Mouse (Mus musculus): ENCODE data around the gene Csnk1e. TPM values are rescaled to one million over a fixed set of nuclear protein-coding genes. Genes with fewer than 3 reads are reported as not detected.

Gene Csnk1e
- polyA plus RNA-seq (2015; fragmentation: Nextera tagmentation; extraction: Ambion mirVana), result 234 and 240 TPM in 2 replicates

GRCm38 (mm10) chr15:79455106-79455810 lies at the start of gene Csnk1e:
Gene Csnk1e (minus strand): TSS chr15:79455566.
- Histone ChIP-seq H3K36me3 (ENCODE audit: control insufficient read depth, insufficient read depth) (no peaks in the 10 kb centered on the region), H3K9ac (replicated peaks; ENCODE audit: low read depth, low read length) (peak within 1 kb of the TSS; percentile 46; the same call in 1 of the 2 replicates), H3K4me3 (replicated peaks; ENCODE audit: low read length) (peak within 1 kb of the TSS; percentile 40), H3K4me2 (ENCODE audit: low read length) (peak within 1 kb of the TSS; percentile 67), H3K27me3 (replicated peaks; ENCODE audit: control insufficient read depth, insufficient read depth, low read length) (no peaks in the 10 kb centered on the region), H3K4me1 (replicated peaks; ENCODE audit: control insufficient read depth, insufficient read depth, low read length) (peaks cover 7% of the 10 kb centered on the region), H3K9me3 (ENCODE audit: control insufficient read depth, low read length) (no peaks in the 10 kb centered on the region), H3K27ac (ENCODE audit: low read length) (no peak within 1 kb of the TSS)
- WGBS, result 2% methylated on average over 24 of the region's 24 CpGs
- ATAC-seq, result peak; percentile 66

DNA sequence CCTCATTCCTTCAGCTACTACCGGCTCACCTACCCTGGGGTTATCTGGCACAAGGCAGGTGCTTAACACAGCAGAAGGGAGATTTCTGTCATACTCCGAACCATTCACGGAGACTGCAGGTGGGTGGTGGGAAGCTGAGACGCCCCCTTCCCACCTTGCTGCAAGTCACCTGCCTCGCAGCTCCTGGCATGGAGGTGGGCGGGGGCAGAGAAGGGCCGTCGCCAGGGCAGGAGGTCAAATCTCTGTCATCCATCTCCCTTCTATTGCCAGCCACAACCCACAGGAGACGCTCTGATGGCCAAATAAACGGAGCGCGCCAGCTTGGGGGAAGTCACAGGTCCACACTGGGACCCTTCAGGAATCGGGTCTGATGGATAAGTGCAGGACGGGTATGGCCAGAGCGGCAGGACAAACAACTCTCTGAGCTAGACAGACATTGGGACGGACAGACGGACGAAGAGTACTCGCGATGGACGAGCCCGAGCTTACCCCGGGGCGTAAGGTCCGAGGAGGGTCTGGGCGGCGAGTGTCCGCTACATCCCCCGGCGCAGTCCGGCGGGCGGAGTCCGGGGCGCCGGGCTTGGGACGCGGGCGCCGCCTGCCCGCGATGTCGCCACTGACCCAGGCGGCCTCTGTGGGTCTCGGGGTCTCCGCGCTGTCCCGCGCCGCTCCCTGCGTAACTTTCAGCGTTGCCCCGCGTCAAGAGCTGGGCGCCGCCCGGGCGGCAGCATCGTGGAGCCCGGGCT lies 49.5 kb upstream of the Csnk1e start, which contains the start of gene Kcnj4:
Kcnj4 (minus strand) TSS at position 535 of the 746 bp plus-strand sequence.
- H3K27me3 ChIP-seq (replicated peaks; ENCODE audit: control insufficient read depth, insufficient read depth, low read length), result peaks cover 39% of the 10 kb centered on the region
- H3K4me1 ChIP-seq (replicated peaks; ENCODE audit: control insufficient read depth, insufficient read depth, low read length), result peaks cover 25% of the 10 kb centered on the region
- peak within 1 kb of the TSS; percentile 99 for H3K4me2 ChIP-seq (ENCODE audit: low read length)
- peak within 1 kb of the TSS; percentile 61 for H3K4me3 ChIP-seq (replicated peaks; ENCODE audit: low read length)
- H3K9ac ChIP-seq (replicated peaks; ENCODE audit: low read depth, low read length), result peak within 1 kb of the TSS; percentile 57
- ATAC-seq, result peak; percentile 1; the same call in 1 of the 2 replicates
- no peak within 1 kb of the TSS for H3K27ac ChIP-seq (ENCODE audit: low read length)
- no peaks in the 10 kb centered on the region for H3K36me3 ChIP-seq (ENCODE audit: control insufficient read depth, insufficient read depth)
- under 1% methylated on average over 39 of the region's 60 CpGs for WGBS
- no peaks in the 10 kb centered on the region for H3K9me3 ChIP-seq (ENCODE audit: control insufficient read depth, low read length)

DNA sequence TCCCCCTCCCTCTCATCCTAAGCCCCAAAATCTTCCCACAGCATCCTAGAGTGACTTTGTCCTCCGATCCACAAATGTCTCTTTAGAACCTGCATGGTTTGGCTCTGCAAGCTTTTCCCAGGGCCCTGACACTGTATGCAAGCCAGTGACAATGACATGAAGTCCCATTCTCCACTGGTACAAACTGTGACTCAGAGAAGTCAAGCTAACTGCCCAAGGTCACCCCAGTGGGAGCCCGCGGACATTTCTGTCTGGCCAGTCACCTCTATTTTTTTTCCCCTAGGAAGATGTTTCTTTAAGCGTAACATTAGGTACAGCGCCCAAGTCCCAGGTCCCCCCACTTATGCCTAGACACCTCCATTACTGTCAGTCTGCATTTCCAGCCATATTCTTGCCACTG lies 48.1 kb upstream of the Csnk1e start:
- no peaks in the 10 kb centered on the region for H3K36me3 ChIP-seq (ENCODE audit: control insufficient read depth, insufficient read depth)
- WGBS, result 80% methylated on average over 5 of the region's 5 CpGs
- H3K4me3 ChIP-seq (replicated peaks; ENCODE audit: low read length), result no peak overlapping the region
- H3K4me1 ChIP-seq (replicated peaks; ENCODE audit: control insufficient read depth, insufficient read depth, low read length), result peaks cover 25% of the 10 kb centered on the region
- H3K4me2 ChIP-seq (ENCODE audit: low read length), result no peak overlapping the region
- no peak overlapping the region for H3K27ac ChIP-seq (ENCODE audit: low read length)
- H3K27me3 ChIP-seq (replicated peaks; ENCODE audit: control insufficient read depth, insufficient read depth, low read length), result peaks cover 38% of the 10 kb centered on the region
- no peak for ATAC-seq
- no peak overlapping the region for H3K9ac ChIP-seq (replicated peaks; ENCODE audit: low read depth, low read length)
- H3K9me3 ChIP-seq (ENCODE audit: control insufficient read depth, low read length), result no peaks in the 10 kb centered on the region

DNA sequence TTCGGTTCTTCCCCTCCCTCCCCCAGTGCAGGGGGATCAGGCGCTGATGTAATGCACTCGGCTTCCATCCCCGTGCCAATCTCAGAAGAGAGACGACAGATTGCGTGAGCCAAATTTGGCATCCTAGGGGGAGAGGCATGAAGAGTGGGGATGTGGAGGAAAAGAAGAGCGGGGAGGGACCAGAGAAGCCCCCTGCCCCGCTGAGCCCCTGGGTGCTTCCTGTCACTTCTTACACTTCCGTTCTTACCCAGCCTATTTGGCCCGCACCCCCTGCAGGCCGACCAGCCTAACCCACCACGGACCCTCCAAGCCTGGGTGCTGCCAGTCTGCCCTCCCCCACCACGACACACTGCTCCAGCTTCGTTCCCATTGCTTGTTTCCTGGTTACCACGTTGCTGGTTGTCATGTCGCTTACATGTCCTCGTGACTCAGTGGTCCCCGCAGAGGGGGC lies 47.5 kb upstream of the Csnk1e start:
- Histone ChIP-seq H3K9ac (replicated peaks; ENCODE audit: low read depth, low read length) (0 out of 2 replicates have a peak overlapping the region, but pooled peaks have one; percentile 11), H3K4me2 (ENCODE audit: low read length) (peak overlapping the region; percentile 26; the same call in 1 of the 2 replicates), H3K27ac (ENCODE audit: low read length) (no peak overlapping the region), H3K4me1 (replicated peaks; ENCODE audit: control insufficient read depth, insufficient read depth, low read length) (peaks cover 25% of the 10 kb centered on the region), H3K9me3 (ENCODE audit: control insufficient read depth, low read length) (no peaks in the 10 kb centered on the region), H3K36me3 (ENCODE audit: control insufficient read depth, insufficient read depth) (no peaks in the 10 kb centered on the region), H3K27me3 (replicated peaks; ENCODE audit: control insufficient read depth, insufficient read depth, low read length) (peaks cover 34% of the 10 kb centered on the region), H3K4me3 (replicated peaks; ENCODE audit: low read length) (no peak overlapping the region)
- ATAC-seq, result peak; percentile 43
- WGBS, result 15% methylated on average over 17 of the region's 18 CpGs

DNA sequence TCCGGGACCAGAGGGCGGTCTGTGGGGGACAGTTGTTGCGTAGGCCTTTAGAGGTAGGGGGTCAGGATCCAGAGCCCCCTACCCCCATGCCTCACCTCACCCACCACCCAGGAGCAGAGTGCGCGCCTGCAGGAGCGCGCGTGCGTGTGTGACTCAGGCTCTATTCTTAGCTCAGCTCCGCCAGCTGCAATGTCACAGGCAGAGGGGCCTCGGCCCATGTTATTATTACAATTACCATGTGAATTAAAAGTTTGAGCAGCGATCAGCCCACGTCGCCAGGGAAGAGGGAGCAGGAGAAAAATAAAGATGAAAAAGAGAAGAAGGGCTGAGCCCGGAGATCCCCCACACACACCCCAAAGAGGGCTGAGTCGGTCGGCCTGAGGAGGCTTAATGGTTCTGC lies 44.7 kb upstream of the Csnk1e start:
- Histone ChIP-seq H3K27ac (ENCODE audit: low read length) (no peak overlapping the region), H3K4me2 (ENCODE audit: low read length) (no peak overlapping the region), H3K36me3 (ENCODE audit: control insufficient read depth, insufficient read depth) (no peaks in the 10 kb centered on the region), H3K9ac (replicated peaks; ENCODE audit: low read depth, low read length) (no peak overlapping the region), H3K9me3 (ENCODE audit: control insufficient read depth, low read length) (no peaks in the 10 kb centered on the region), H3K4me3 (replicated peaks; ENCODE audit: low read length) (no peak overlapping the region), H3K4me1 (replicated peaks; ENCODE audit: control insufficient read depth, insufficient read depth, low read length) (peaks cover 15% of the 10 kb centered on the region), H3K27me3 (replicated peaks; ENCODE audit: control insufficient read depth, insufficient read depth, low read length) (peaks cover 24% of the 10 kb centered on the region)
- WGBS, result 53% methylated on average over 17 of the region's 17 CpGs
- ATAC-seq, result no peak

DNA sequence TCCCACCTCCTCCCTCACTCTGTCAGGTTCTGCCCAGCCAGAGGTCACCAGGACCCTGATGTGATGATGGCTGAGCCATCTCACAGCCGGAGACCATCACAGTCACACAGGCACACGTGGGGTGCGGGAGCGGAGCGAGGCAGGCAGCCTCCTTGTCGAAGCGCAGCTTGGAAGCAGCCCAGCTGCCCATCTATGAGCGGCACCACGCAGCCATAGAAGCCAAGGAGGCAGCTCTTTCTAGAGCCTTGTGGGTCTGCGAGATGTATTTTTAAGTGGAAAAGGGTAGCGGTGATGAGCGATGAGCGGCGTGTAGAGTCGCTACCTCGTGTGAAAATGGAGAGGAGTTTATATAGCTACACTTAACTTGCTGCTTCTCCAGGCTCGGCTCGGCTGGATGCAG lies 38.2 kb upstream of the Csnk1e start:
- Histone ChIP-seq H3K4me2 (ENCODE audit: low read length) (no peak overlapping the region), H3K9ac (replicated peaks; ENCODE audit: low read depth, low read length) (no peak overlapping the region), H3K4me3 (replicated peaks; ENCODE audit: low read length) (no peak overlapping the region), H3K27me3 (replicated peaks; ENCODE audit: control insufficient read depth, insufficient read depth, low read length) (no peaks in the 10 kb centered on the region), H3K36me3 (ENCODE audit: control insufficient read depth, insufficient read depth) (no peaks in the 10 kb centered on the region), H3K4me1 (replicated peaks; ENCODE audit: control insufficient read depth, insufficient read depth, low read length) (no peaks in the 10 kb centered on the region), H3K9me3 (ENCODE audit: control insufficient read depth, low read length) (no peaks in the 10 kb centered on the region), H3K27ac (ENCODE audit: low read length) (no peak overlapping the region)
- 43% methylated on average over 18 of the region's 18 CpGs for WGBS
- ATAC-seq, result no peak

DNA sequence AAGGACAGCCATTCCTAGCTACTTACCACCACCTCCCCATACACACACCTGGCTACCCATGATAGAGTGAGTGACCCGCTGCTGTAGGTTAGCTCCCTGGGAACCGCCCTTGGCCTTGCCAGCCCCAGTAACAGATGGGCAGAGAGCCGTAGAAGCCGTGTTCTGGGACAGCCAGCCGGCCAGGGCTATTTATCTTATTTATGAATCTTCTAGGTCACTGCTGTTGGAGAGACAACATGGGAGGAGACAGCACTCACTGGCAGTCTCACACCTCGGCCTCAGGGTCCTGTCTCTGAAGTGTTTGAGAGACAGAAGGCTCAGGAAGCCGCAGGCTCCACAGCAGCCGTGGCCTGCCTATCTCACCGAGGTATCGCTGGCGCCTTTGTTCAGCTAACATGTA lies 34.1 kb upstream of the Csnk1e start:
- Histone ChIP-seq H3K4me3 (replicated peaks; ENCODE audit: low read length) (no peak overlapping the region), H3K4me2 (ENCODE audit: low read length) (no peak overlapping the region), H3K4me1 (replicated peaks; ENCODE audit: control insufficient read depth, insufficient read depth, low read length) (no peaks in the 10 kb centered on the region), H3K9ac (replicated peaks; ENCODE audit: low read depth, low read length) (no peak overlapping the region), H3K36me3 (ENCODE audit: control insufficient read depth, insufficient read depth) (no peaks in the 10 kb centered on the region), H3K27me3 (replicated peaks; ENCODE audit: control insufficient read depth, insufficient read depth, low read length) (no peaks in the 10 kb centered on the region), H3K27ac (ENCODE audit: low read length) (no peak overlapping the region), H3K9me3 (ENCODE audit: control insufficient read depth, low read length) (no peaks in the 10 kb centered on the region)
- WGBS, result 76% methylated on average over 11 of the region's 11 CpGs
- no peak for ATAC-seq

- H3K4me3 ChIP-seq (replicated peaks; ENCODE audit: low read length), result no peak overlapping the region
- H3K4me1 ChIP-seq (replicated peaks; ENCODE audit: control insufficient read depth, insufficient read depth, low read length), result no peaks in the 10 kb centered on the region
- WGBS, result 8% methylated on average over 15 of the region's 15 CpGs
- H3K9me3 ChIP-seq (ENCODE audit: control insufficient read depth, low read length), result no peaks in the 10 kb centered on the region
- no peak overlapping the region for H3K4me2 ChIP-seq (ENCODE audit: low read length)
- H3K36me3 ChIP-seq (ENCODE audit: control insufficient read depth, insufficient read depth), result no peaks in the 10 kb centered on the region
- no peaks in the 10 kb centered on the region for H3K27me3 ChIP-seq (replicated peaks; ENCODE audit: control insufficient read depth, insufficient read depth, low read length)
- no peak for ATAC-seq
- no peak overlapping the region for H3K27ac ChIP-seq (ENCODE audit: low read length)
- no peak overlapping the region for H3K9ac ChIP-seq (replicated peaks; ENCODE audit: low read depth, low read length)
These were observed 25.9 kb upstream of the Csnk1e start for GRCm38 (mm10) chr15:79481181-79481688.

DNA sequence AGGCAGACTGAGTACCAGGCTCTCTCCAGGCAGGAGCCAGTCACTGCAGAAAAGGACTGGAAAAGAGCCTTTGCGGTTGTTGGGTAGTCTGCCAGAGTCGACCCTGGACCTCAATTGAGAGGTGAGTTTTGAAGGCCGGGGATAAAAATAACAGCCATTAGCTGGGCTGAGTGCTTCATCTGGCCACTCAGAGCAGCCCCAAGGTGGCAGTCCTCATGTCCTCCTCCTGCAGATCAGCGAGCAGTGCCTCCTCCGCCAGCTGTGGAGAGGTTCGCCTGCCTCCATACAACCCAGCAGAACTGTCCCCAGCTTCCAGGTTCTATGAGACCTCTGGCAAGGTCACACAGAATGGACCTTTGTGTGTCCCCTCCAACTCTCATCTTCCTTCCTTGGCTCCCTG lies 21.9 kb upstream of the Csnk1e start:
- Histone ChIP-seq H3K4me3 (replicated peaks; ENCODE audit: low read length) (no peak overlapping the region), H3K9ac (replicated peaks; ENCODE audit: low read depth, low read length) (no peak overlapping the region), H3K27me3 (replicated peaks; ENCODE audit: control insufficient read depth, insufficient read depth, low read length) (no peaks in the 10 kb centered on the region), H3K27ac (ENCODE audit: low read length) (no peak overlapping the region), H3K4me2 (ENCODE audit: low read length) (no peak overlapping the region), H3K9me3 (ENCODE audit: control insufficient read depth, low read length) (no peaks in the 10 kb centered on the region), H3K36me3 (ENCODE audit: control insufficient read depth, insufficient read depth) (no peaks in the 10 kb centered on the region), H3K4me1 (replicated peaks; ENCODE audit: control insufficient read depth, insufficient read depth, low read length) (no peaks in the 10 kb centered on the region)
- WGBS, result 63% methylated on average over 6 of the region's 6 CpGs
- ATAC-seq, result no peak

Data from forebrain, embryonic 16.5 days (tissue).